ENCODE assay signal across 21 mouse cellular contexts in the genomic region with DNA sequence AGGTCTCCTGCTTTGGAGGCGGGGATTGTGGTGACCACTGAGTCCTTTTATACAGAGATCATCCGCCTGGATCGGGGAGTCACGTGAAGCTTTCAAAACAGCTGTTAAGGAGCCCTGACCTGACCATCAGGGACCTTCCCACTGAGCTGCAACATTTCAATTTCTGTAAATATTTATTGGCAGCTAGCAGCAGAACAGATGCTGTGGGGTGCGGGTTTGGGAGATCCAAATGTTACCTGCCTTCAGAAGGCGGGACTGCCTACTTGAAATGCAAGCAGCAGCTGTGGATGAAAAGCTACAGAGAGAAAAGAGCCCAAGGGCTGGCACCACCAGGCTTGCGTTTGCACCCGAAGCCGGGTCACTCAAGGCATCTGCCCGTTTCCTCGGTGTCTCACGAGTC. TPM values are rescaled to one million over a fixed set of nuclear protein-coding genes. Genes with fewer than 3 reads are reported as not detected.
DNase-seq lines count a peak whose midpoint lies in the region; ATAC-seq and TF ChIP-seq lines count a peak whose summit lies in the region.
"Had no signal": no experiment of that assay in that cellular context is flagged by ENCODE, and none has a peak within 500 bp of the region (broad histone marks: within the 10 kb centered on the region; RNA-seq: fewer than 3 reads in every experiment).

No protein-coding gene starts in this region.

- H3K4me2 ChIP-seq in heart, embryonic 12.5 days, result no peak overlapping the region
- no peak overlapping the region for H3K4me2 ChIP-seq in midbrain, postnatal 0 days (ENCODE audit: low read depth, low read length, poor library complexity, severe bottlenecking)
- H3K4me2 ChIP-seq: forebrain, embryonic 12.5 days; heart, embryonic 15.5 days; liver, embryonic 11.5 days had no signal

- 57% methylated on average over 12 of the region's 12 CpGs for WGBS in heart, embryonic 12.5 days
- 44% methylated on average over 12 of the region's 12 CpGs for WGBS in midbrain, postnatal 0 days

- H3K4me1 ChIP-seq in heart, embryonic 12.5 days (replicated peaks), result peaks cover 9% of the 10 kb centered on the region
- H3K4me1 ChIP-seq in midbrain, postnatal 0 days (ENCODE audit: insufficient read depth, low read length), result no peaks in the 10 kb centered on the region

- 0 out of 2 replicates have a peak, but pooled peaks cover 6% of the 10 kb centered on the region for H3K27me3 ChIP-seq in heart, embryonic 12.5 days (replicated peaks)
- H3K27me3 ChIP-seq in midbrain, postnatal 0 days (ENCODE audit: insufficient read depth, low read length), result no peaks in the 10 kb centered on the region
- H3K27me3 ChIP-seq: forebrain, embryonic 12.5 days; heart, embryonic 15.5 days had no signal

- no peaks in the 10 kb centered on the region for H3K9me3 ChIP-seq in heart, embryonic 12.5 days (replicated peaks)
- H3K9me3 ChIP-seq in midbrain, postnatal 0 days (ENCODE audit: low read length), result no peaks in the 10 kb centered on the region
- H3K9me3 ChIP-seq: forebrain, embryonic 12.5 days; heart, embryonic 15.5 days had no signal

- peak; percentile 80 for DNase-seq in heart, adult 11 months
- DNase-seq in layer of hippocampus, adult 11-12 months (ENCODE audit: low spot score), result peak; percentile 33
- no peak for DNase-seq in layer of hippocampus, adult 9-10 months (ENCODE audit: low spot score)
- peak; percentile 18 for DNase-seq in right cerebral cortex, postnatal 25 days
- no peak for DNase-seq in right cerebral cortex, postnatal 14 days
- peak; percentile 12 for DNase-seq in midbrain, postnatal 0 days (ENCODE audit: low spot score)
- DNase-seq: cerebellum, postnatal 14 days; lung, adult 2 months; lung, postnatal 36 days; thymus, adult 2 months had no signal

- no peak overlapping the region for H3K27ac ChIP-seq in heart, embryonic 12.5 days (ENCODE audit: poor library complexity, severe bottlenecking)
- H3K27ac ChIP-seq in midbrain, postnatal 0 days (ENCODE audit: low read depth, low read length), result no peak overlapping the region
- H3K27ac ChIP-seq: forebrain, embryonic 12.5 days; heart, embryonic 15.5 days had no signal

- TF ChIP-seq CTCF in midbrain, postnatal 0 days (IDR thresholded peaks at IDR 0.05), result no peak

- no peak for ATAC-seq in heart, embryonic 12.5 days (ENCODE audit: insufficient number of reproducible peaks, low FRiP score)
- ATAC-seq in midbrain, postnatal 0 days (ENCODE audit: low FRiP score), result no peak
- ATAC-seq in monocyte, adult 5-6 weeks (replicated peaks; ENCODE audit: insufficient number of reproducible peaks, low FRiP score, low TSS enrichment, poor library complexity, severe bottlenecking), result no peak

- H3K4me3 ChIP-seq in heart, embryonic 12.5 days, result no peak overlapping the region
- no peak overlapping the region for H3K4me3 ChIP-seq in midbrain, postnatal 0 days (ENCODE audit: low read depth, low read length)
- H3K4me3 ChIP-seq: forebrain, embryonic 12.5 days; heart, embryonic 15.5 days had no signal

- no peaks in the 10 kb centered on the region for H3K36me3 ChIP-seq in heart, embryonic 12.5 days
- no peaks in the 10 kb centered on the region for H3K36me3 ChIP-seq in midbrain, postnatal 0 days (ENCODE audit: insufficient read depth, low read length)
- H3K36me3 ChIP-seq: forebrain, embryonic 12.5 days; heart, embryonic 15.5 days had no signal

- H3K9ac ChIP-seq in heart, embryonic 12.5 days, result no peak overlapping the region
- no peak overlapping the region for H3K9ac ChIP-seq in midbrain, postnatal 0 days (replicated peaks; ENCODE audit: low read length, poor library complexity, severe bottlenecking)
- H3K9ac ChIP-seq: forebrain, embryonic 12.5 days; heart, embryonic 15.5 days had no signal

RNA-seq across cellular contexts. Expression of a gene that starts 21.4 kb away (rescaled TPM):
- not detected in 2 replicates for polyA plus RNA-seq in heart, embryonic 12.5 days (2016; fragmentation: Nextera tagmentation; extraction: Ambion mirVana)
- not detected in 2 replicates for total RNA-seq in midbrain, postnatal 0 days (2014; rRNA removed)
- polyA plus RNA-seq in midbrain, postnatal 0 days (2015; fragmentation: Nextera tagmentation; extraction: Ambion mirVana), result not detected in 2 replicates
- 0.67 TPM in 1 of 3 replicates, not detected in the others for total RNA-seq in monocyte, adult 5-6 weeks (2017)
- total RNA-seq: hematopoietic stem cell, adult 5-6 weeks; MEL had no signal
- polyA plus RNA-seq: forebrain, embryonic 12.5 days; heart, embryonic 15.5 days; intestine, embryonic 14.5 days; liver, embryonic 11.5 days; lung, adult 2 months; neural tube, embryonic 11.5 days; small intestine, adult 2 months; stomach, embryonic 14.5 days; thymus, adult 2 months had no signal

RNA-seq across cellular contexts. Expression of a gene that starts 36.1 kb away (rescaled TPM):
- 4.7 and 5.3 TPM in 2 replicates for polyA plus RNA-seq in heart, embryonic 12.5 days (2016; fragmentation: Nextera tagmentation; extraction: Ambion mirVana)
- 80.6 and 89.7 TPM in 2 replicates for total RNA-seq in midbrain, postnatal 0 days (2014; rRNA removed)
- 97.1 and 98.7 TPM in 2 replicates for polyA plus RNA-seq in midbrain, postnatal 0 days (2015; fragmentation: Nextera tagmentation; extraction: Ambion mirVana)
- total RNA-seq in monocyte, adult 5-6 weeks (2017), result not detected in 3 replicates
- total RNA-seq: MEL had no signal

Comparison
In these comparisons a context has a peak if more than half of its experiments do, and no peak if none do; other contexts are left out.
1. DNase-seq: peak in heart, adult 11 months (single experiment), layer of hippocampus, adult 11-12 months (single experiment), right cerebral cortex, postnatal 25 days (single experiment) and midbrain, postnatal 0 days (single experiment); none in layer of hippocampus, adult 9-10 months (single experiment) and right cerebral cortex, postnatal 14 days (single experiment).
2. RNA of a gene that starts 36.1 kb away (total RNA-seq): 80.6 to 89.7 TPM in midbrain, postnatal 0 days; not detected in monocyte, adult 5-6 weeks; every median in the first group is over 10 times any median in the second.